Mouse (Mus musculus): ENCODE measurements around the gene Ehd3.

Ehd3 gene

DNA sequence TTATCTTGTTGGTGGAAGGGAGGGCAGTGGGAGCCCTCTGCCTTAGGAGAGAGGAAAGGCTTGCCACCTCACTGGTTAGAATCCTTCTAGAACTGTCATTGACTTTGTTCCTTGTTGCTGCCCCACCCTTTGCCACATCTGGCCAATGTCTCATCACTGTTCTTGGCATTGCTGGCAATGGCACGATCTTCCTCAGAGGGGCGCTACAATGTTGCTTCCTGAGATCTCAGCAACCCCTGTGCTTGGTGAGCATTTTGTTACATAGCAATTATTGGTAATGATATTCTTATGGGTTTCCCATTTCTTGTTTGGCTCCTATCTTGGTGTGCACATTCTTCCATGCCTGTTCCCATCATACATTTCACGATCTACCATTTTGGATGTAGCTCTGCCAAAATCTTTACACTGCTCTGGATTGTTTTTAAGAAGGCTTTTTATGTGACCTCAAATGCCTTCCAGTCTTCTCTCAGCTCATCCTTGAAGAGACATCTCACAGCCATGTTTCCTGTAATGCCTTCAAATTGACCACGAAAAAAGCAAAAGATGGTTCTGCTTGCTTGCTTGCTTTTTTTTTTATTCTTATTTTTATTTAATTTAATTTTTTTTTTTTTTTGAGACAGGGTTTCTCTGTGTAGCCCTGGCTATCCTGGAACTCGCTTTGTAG, at the start of gene Ehd3:
Gene Ehd3, plus strand, starts transcription at position 614 of the 664 bp plus-strand sequence.
- DNase-seq (ENCODE audit: low read depth, low spot score): no peak

DNA sequence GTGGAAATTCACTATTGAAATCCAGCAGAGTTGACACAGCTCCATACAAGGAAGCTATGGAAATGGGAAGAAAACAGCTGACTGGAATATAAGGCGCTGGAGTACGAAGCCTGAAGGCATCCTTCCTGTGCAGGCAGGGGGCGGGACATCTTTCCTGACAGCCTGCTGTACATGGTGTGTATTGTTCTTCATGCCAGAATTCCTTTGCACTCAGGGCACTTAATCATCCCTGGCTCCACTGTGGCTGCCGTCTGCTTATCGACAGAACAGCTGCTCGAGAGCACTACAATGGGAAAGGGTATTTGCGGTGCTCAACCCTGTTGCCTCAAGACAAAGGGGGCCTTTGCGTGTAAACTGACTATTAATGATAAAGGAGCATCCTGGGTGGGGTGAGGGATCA, 33.0 kb upstream of the Ehd3 start:
- no peak for DNase-seq (ENCODE audit: low read depth, low spot score)

DNA sequence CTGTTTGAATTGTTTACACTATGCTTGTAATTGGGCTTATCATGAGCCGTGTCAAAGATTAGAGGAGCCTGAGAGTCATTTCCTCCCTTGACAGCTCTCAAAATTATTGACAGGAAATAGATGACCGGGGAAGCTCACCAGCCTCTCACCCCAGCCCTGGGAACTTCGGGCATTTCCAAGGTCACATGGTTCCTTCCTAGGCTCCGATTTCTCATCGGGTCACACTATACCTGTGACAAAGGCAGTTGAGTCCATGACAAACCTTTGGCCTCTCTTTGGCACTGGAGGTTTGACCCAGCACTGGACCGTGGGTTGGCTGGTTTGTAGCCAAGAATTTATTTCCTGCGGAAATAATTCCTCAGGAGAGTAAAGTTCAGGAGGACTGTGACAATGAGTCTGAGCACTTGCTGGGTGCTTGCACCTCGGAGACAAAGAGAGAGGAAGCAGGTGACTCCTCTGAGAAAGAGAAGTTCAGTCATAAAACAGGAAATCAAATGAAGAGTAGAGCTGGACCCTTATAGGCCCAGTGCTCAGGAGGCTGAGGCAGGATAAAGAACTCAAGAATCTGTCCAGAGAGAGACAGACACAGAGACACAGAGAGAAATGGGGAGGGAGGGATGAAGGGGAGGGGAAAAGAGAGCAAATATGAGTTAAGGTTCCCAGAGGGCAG, 17.2 kb upstream of the Ehd3 start:
- DNase-seq (ENCODE audit: low read depth, low spot score): no peak

DNA sequence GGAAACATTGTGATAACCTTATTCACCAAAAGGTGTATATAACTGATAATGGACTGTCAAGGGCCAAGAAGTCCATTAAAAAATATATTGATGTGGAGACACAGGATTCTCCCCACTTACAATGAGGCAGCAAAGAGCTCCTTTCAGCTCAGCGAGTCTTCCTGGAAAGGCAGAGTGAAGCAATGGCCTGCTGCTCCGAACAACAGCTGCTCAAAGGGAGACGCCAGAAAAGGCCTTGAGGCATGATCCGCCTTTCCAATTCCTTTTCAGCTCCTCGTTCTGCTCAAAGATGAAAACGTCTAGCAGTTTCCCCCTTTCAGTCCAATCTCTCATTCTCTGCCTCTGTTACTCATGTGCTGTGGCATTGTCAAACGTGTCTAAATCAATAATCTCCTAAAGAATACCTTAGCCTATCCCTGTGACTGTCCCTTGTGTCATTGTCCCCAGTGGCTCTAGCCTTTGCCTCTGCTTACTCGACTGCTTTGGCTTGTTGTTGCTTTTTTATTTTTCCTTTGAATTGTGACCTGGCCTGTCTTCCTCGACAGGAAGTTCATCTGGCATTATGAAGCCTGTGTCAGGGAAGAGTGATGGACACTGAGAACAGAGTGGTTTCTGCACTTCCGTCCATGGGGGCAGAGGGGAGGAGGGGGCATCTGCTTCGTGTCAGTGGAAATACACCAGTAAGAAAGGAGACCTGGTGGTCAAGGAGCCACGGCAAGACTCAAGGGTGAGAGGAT, 13.5 kb upstream of the Ehd3 start:
- no peak for DNase-seq (ENCODE audit: low read depth, low spot score)

DNA sequence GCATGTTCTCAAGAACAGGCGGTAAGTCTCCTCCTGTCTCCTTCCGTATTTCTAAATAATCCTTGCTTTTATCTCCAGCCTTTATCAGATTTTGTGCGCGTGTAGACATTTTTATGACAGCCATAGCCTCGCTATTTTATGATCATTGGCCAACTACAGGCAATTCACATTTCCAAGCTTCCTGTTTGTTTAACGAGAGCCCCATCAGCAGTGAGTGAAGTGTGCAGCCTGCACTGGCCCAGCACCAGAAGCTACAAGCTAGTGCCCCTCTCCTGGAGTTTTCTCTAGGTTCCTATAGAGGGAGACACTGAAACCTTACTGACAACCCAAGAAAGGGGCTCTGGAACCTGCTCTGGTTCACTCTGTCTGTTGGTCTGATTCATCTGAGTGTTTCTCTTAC, 7.1 kb upstream of the Ehd3 start:
- DNase-seq (ENCODE audit: low read depth, low spot score): no peak

DNA sequence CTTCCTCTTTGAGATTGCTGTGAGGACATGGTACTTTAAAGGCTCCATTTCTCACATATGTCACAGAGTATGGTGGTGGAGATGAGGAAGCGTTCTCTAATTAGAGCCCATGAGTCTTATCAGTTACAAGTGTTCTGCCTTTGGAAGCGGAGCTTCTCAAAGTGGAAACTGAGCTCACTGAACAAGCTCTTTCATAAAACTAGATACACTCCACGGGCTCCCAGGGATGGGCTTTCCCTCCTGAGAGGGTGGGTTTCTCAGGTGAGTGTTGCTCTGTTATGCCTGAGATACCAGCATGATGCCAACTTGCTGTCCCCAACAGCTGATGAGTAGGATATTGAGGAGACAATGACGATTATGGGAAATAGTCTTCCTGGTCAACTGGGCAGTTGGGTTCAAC, 6.2 kb upstream of the Ehd3 start:
- DNase-seq (ENCODE audit: low read depth, low spot score): no peak

DNA sequence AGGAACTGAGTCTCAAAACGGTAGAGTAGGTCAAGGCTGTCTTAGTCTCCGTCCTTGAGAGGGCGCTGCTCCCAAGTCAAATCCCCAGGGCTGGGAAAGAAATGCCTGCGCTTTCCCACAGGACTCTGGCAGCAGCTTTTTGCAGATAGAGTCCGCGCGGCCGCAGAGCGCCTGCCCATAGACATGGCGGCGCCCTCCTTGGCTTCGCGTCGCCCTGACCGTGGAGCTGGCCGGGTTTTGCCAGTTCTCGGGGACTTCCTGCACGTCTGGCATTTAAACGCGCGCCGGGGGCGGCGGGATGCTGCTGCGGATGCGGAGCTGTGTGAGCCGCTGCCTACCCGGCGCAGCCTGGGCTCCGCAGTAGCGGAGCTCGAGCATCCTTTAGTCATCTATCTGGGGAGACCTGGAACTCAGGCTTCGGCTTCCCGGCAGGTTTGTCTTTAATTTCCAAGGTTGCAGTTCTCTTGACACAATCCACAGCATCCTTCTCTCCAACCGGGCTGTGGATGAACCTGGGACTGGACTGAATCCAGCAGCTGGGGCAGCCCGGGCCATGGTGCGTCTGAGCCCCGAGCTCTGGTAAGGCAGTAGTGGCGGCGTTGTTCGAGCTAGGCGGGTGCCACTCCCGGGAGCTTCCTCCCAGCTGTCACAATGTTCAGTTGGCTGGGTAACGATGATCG, 798 bp downstream of the Ehd3 start:
- DNase-seq (ENCODE audit: low read depth, low spot score): peak; percentile 70

DNA sequence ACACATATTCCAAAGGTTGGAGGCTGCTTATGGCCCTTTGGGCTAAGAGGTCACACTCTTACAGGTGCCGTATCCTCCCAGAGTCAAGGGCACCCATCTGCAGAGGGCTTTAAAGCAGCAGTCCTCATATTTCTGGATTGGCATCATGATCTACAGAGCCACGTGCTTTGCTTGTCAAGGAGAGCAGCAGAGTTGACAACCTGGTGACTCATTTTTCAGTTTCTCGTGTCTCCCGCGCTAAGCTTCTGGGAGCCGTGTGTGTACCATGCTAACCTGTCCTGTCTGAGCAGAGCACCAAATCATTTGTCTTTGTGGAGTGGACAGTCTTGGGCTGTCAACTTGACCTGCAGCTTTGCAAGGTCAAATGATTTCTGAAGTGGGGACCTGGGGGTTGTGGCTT, 2.4 kb downstream of the Ehd3 start:
- DNase-seq (ENCODE audit: low read depth, low spot score): no peak

DNA sequence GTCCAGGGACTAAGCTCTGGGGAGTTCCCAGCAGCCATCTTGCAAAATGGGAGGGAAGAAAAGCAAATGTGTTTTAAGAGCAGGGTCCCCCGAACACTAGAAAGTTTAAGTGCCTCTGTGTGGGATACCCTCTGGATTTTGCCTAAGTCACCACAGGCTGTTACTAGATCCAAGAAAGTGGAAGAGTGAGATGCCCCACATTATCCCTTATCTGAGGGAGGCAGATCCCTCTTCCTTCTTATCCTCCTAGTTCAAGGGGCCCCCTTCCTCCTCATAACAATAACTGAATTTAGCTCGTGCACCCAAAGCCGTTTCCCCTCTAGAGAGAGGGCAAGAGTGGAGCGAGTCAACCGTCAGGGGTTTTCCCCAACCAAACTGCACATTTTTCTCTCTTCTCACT, 3.3 kb downstream of the Ehd3 start:
- DNase-seq (ENCODE audit: low read depth, low spot score): no peak

DNA sequence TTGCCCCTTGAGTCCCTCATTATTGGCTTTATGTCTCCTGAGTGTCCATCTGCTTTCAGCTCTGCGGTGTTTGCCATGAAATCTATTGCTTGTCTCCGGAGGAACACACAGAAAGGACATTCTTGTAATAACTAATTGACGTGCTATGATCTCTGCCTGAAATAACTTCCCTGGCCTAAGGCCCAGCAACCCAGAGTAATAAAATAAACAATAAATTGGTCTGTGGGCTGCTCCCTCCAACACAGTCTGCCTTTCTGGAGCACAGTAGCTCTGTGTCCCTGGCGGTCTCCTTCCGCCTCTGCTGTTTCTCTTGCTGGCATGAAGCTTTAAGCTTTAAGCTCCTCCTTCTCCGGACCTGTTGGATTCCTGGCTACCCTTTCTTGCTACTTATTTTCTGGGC, 4.5 kb downstream of the Ehd3 start:
- no peak for DNase-seq (ENCODE audit: low read depth, low spot score)

DNA sequence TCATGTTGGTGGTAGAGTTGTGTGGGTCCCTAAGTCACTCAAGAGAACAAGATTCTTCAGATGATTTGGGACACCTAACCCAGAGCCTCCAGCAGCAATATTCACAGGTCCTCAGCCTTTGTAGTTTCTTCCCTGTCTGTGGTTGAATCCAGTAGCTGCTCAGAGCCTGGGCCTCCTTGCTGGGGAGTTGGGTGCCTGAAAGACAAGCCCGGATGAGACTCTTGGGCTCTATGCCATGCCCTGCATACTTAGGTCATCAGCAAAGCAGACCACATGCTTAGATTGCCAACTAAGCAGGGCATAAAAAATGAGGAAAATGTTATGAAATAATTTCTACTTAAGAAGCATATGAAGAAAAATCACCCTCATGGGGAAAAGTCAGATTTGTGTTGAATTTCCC, 6.9 kb downstream of the Ehd3 start:
- DNase-seq (ENCODE audit: low read depth, low spot score): no peak

DNA sequence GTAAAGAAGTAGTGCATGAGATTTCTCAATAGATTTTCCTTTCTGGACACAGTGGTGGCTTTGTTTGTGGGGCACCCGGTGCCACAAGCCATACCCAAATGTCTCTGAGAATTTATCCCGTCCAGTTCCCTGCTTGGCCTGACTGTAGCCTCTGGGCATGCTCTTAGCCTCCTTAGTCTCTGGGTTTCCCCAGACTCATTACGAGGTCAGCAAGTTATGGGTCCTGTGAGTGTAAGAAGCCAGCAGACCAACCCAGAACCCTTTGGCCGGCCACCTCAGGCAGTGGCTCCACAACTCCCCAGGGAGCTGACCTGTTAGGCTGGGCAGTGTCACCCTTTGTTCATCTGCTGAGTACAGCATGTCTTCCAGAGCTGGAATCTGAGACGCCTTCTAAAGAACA, 7.6 kb downstream of the Ehd3 start:
- DNase-seq (ENCODE audit: low read depth, low spot score): no peak

DNA sequence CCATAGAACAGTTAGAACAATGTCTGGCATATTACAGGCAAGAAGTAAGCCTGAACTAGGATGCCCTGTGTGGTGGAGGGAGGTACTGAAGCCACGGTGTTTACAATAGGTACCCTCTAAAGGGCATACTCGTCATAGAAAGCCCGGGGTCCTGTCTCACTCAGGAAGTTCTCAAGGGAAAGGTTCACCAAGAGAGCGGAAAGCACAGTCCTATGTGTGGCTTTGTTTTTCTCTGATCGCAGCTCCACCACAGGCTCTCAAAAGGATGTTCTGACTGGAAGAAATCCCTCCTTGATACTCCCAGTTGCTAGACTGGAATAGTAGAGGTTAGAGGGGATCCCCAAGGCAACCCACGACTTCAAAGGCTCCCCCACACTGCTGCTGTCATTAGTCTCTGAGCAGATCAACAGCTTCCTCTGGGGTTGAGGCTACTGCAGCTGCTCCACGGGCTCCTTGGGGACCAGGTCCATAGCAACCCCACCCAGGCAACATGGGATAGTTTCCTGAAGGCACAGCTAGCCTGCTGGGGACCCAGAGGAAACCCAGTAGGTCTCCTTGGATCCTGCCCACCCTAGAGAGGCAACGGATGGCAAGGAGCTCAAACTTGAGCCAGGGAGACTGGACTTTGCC, 9.2 kb downstream of the Ehd3 start:
- DNase-seq (ENCODE audit: low read depth, low spot score): no peak

DNA sequence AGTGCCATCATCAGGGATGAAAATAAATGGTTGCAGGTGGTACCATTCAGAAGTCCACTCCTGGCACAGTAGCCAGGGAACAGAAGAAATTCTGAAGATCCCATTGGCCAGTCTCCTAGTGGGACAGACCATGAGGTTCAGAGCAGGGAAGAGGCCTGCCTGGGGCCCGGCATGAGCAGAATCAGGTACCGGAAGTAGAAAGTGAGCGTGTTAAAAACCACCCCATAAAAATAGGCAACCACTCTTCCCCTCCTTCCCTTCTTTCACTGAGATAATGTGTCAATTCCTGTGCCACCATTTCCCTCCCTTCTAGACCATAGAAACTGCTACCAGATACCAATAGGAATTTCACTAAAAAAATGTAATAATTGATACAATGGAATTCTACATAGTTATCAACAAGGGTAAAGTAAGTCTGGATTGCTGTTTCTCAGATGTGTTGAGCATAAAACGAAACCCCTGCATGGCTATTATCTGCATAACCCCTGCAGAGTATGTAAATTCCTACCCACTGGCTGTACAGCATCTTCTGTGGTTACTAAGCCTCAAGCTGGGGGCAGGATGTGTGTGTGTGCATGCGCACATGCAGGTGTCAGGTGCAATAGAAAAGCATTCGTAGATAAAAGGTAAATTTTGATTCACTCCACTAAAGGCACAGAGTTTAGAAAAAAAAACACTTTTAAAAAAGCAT, 10.7 kb downstream of the Ehd3 start:
- no peak for DNase-seq (ENCODE audit: low read depth, low spot score)

DNA sequence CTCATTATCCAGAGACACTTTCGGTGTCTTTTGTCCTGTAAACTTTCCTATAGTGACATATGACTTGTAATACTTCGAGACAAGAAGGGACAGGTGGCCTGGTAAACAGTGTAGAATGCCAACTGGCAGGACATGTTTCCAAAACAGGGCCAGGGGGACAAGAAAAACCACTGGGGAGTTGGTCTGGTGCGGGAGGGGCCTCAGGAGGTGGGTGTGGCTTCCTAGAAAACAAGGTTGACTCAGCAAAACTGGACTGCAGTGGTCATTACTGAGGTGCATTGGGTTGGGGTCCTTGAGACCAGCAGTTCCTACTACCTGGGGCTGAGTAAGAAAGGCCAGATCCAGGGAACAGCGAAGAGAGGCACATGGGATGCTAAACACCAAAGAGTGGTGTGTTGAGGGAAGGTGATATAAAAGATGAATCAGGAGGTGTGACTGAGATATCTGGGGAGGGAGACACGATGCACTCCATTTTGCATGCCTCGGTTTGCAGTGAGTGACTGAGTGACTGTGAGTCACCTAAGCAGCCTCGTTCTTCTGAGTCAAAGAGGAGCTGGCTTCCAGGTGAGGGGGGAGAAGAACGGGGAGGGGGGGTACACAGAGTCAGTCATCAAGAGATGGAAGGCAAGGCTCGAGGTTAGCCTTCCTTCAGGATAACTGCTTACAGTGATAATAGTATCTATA, 13.9 kb downstream of the Ehd3 start:
- DNase-seq (ENCODE audit: low read depth, low spot score): no peak

DNA sequence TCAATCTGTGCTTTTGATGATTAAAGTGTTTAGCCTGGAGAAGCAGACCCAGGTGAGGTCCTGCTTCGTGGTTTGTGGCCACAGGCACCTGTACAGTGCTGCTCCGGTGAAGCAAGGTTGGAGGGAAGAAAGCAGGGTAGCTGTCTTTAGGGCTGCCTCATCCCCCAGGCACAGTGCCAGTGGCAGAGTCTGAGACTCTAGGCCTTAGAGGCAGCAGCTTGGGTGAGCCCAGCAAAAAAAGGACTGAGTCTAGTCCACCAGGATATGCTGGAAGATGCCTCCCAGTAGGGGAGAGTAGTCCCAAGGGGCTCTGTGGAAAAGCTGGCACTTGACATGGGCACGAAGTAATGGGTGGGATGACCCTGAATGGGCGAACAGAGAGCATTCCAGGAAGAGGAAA, 15.0 kb downstream of the Ehd3 start:
- DNase-seq (ENCODE audit: low read depth, low spot score): no peak

DNA sequence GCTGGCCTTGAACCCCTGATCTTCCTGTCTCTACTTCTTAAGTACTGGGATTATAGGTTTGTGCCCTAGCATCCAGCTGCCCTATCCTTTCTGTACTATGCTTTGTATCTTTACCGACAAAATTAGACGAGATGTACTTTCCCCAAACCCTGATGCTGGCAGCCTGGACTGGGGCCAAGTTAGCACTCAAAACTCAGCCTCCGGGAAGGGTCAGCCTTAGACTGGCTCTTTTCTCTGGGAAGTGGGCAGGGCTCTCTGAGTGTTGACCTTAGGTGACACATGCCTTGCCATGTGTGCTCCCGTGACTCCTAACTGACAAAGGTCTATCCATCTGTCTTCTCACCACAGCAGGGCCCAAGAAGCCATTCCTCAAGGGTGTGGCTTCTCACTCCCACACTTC, 16.8 kb downstream of the Ehd3 start:
- DNase-seq (ENCODE audit: low read depth, low spot score): no peak

DNA sequence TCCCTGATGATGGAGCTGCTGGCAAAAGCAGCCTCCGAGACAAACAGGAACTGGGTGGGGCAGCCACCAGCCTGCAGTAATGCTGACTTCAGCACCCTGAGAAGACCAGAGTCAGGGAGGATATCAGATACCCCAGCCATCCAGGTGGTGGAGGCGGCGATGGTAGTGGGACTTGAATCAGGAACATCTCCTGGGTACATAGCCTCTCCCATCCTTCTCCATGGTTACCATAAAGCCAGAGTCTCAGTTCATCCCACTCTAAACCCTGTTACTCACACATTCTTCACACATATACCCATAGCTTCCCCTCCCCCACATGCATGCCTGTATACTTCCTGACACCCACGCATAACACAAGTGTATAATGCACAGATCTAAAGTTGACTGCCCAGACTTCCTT, 18.3 kb downstream of the Ehd3 start:
- no peak for DNase-seq (ENCODE audit: low read depth, low spot score)

DNA sequence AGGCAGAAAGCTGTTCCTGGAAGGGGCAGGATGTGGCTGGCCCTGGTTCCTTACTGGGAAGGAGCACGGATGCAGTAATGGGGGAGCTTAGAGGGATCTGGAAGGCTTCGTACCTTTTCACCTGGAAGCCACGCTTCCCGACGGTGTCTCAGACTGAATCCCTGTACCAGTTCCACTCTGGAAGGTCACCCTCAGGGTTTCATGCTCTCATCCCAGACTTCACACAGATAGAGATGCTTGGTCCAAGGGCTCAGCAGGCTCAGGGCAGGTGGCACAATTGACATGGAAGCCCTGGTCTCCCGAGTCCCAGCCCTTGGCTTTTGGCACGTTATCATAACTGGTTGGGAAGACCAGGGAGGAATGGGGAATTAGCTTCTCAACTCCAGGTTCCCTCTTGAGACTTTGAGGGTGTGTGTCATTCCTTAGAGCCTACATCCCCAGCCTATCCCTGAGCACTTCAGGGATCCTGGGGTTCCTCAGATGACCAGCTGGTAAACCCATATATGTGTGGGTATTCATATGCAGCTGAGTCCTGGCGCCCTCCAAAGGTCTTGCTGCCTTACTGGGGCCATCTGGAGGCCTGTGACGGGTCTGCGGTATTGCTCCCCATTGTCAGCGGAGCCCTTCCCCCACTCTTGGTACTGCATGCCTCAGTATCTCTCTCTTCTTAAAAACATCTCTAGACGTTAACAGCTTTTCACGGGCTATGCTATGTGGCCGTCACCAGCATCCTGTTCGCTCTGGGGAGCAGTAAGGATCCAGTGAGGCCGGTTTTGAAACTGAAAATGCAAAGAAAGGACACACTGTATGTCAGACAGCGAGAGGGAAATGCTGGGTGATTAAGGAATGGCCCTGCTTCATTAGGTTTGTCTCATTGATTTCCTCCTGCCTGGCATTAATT, 19.4 kb downstream of the Ehd3 start:
- DNase-seq (ENCODE audit: low read depth, low spot score): no peak

DNA sequence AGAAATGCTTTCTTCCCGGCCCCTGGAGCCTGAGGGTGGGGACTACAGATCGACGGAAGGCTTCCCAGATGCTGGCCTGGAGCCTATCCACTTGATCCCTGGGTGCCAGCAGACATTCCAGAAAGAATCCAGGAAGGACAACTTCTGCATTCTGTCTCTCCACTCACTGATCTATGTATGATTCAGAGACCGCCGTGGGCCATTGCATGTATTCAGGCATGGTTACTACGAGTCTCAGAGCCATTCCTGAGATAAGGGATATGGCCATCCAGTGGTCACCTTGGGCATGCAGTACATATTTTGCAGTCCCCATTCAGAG, 20.0 kb downstream of the Ehd3 start:
- DNase-seq (ENCODE audit: low read depth, low spot score): no peak

All from WW6 (cell line).